Mouse (Mus musculus) hindbrain, embryonic 13.5 days (tissue): ENCODE results near the gene Ppp1r9b. TPM values are rescaled to one million over a fixed set of nuclear protein-coding genes. Genes with fewer than 3 reads are reported as not detected.

Source experiments
- ATAC-seq: fragments of 200-750 bp; cut with Nextera tagmentation; 2 replicates; pipeline ENCODE4 v1.8.0; 2017; ENCODE audit warnings: moderate TSS enrichment; ENCODE audit not compliant: low FRiP score
- H3K27ac ChIP-seq: fragments of 300-500 bp; sonication (generic); 2 replicates; pipeline ENCODE4 v1.5.1; 2015; ENCODE audit warnings: inconsistent platforms, mild to moderate bottlenecking, moderate library complexity
- H3K27me3 ChIP-seq: fragments of 300-500 bp; sonication (generic); 2 replicates; pipeline ENCODE4 v1.6.1; 2015; ENCODE audit warnings: mild to moderate bottlenecking, inconsistent platforms
- H3K36me3 ChIP-seq: fragments of 300-500 bp; sonication (generic); 2 replicates; pipeline ENCODE4 v1.6.1; 2015; ENCODE audit warnings: mild to moderate bottlenecking, inconsistent platforms
- H3K4me1 ChIP-seq: fragments of 300-500 bp; sonication (generic); replicated peaks from 2 replicates; pipeline ENCODE4 v1.6.1; 2015; ENCODE audit warnings: inconsistent platforms
- H3K4me2 ChIP-seq: fragments of 300-500 bp; sonication (generic); 2 replicates; pipeline ENCODE4 v1.6.1; 2015; ENCODE audit warnings: inconsistent platforms, mild to moderate bottlenecking, moderate library complexity
- H3K4me3 ChIP-seq: fragments of 300-500 bp; sonication (generic); 2 replicates; pipeline ENCODE4 v1.5.1; 2015; ENCODE audit warnings: mild to moderate bottlenecking, inconsistent platforms
- H3K9ac ChIP-seq: fragments of 300-500 bp; sonication (generic); 2 replicates; pipeline ENCODE4 v1.6.1; 2015; ENCODE audit warnings: mild to moderate bottlenecking, inconsistent platforms
- H3K9me3 ChIP-seq: fragments of 300-500 bp; sonication (generic); 2 replicates; pipeline ENCODE4 v1.6.1; 2016; ENCODE audit warnings: inconsistent platforms
- WGBS: fragments of 180-500 bp; shearing (Covaris S2); methylation state at CpG from one replicate; pipeline ENCODE4 v1.1.7; 2015; 5-methylcytosine and 5-hydroxymethylcytosine counted together
- polyA plus RNA-seq: library from polyadenylated mRNA; unstranded; fragments of >200 nt; fragmentation: Nextera tagmentation; extraction: Ambion mirVana; gene quantifications from 2 replicates; pipeline ENCODE4 v1.2.1, GENCODE M21; 2015

Gene Ppp1r9b
- polyA plus RNA-seq, 1 experiment from 2014 or later = 17.3 TPM

DNA sequence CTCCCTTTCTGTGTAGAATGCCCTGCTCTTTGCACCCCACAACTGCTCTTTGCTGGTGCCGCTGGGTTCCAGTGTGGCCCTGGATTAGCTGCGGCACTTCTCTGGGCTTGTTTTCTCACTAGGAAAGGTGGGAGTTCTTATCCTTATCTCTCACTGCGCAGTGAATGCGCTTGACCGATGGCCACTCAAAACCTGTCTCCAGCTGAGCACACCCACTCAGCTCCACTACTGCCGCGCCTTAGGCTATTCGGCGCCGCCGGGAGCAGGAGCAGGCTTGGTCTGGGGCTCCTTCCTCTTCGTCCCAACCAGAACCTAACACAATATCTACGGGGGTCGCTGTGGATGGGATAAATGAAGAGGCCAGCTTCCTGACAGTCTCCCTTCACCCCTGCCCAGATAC lies 42.8 kb downstream of the Ppp1r9b start:
- Histone ChIP-seq H3K9ac (no peak overlapping the region), H3K9me3 (no peaks in the 10 kb centered on the region), H3K36me3 (peaks cover 7% of the 10 kb centered on the region), H3K27me3 (no peaks in the 10 kb centered on the region), H3K4me2 (no peak overlapping the region), H3K4me1 (0 out of 2 replicates have a peak, but pooled peaks cover 5% of the 10 kb centered on the region), H3K4me3 (no peak overlapping the region), H3K27ac (no peak overlapping the region)
- WGBS = 76% methylated on average over 14 of the region's 14 CpGs
- ATAC-seq = no peak

DNA sequence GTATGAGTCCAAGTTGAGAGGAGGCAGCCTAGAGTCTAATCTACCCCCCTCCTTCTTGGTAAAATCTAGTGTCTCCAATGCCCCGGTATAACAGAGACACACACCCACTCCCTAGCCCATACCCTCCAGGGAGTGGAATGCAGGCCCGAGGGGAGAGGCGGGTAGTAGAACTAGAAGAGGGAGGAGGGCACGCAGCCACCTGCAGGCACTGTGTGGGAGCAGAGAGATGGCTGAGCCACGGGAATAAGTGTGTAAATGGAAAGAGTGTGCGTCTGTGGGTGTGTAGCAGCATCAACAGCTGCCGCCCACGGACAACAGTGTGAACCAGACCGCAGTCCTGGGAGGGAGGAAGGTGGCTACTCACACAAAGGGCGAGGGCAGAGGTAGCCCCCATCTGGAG lies 44.1 kb downstream of the Ppp1r9b start:
- ATAC-seq = no peak
- Histone ChIP-seq H3K4me1 (peaks cover 5% of the 10 kb centered on the region), H3K27ac (no peak overlapping the region), H3K9ac (0 out of 2 replicates have a peak overlapping the region, but pooled peaks have one; percentile 3), H3K36me3 (peaks cover 8% of the 10 kb centered on the region), H3K4me3 (no peak overlapping the region), H3K9me3 (no peaks in the 10 kb centered on the region), H3K4me2 (no peak overlapping the region), H3K27me3 (no peaks in the 10 kb centered on the region)
- WGBS = 66% methylated on average over 10 of the region's 10 CpGs

DNA sequence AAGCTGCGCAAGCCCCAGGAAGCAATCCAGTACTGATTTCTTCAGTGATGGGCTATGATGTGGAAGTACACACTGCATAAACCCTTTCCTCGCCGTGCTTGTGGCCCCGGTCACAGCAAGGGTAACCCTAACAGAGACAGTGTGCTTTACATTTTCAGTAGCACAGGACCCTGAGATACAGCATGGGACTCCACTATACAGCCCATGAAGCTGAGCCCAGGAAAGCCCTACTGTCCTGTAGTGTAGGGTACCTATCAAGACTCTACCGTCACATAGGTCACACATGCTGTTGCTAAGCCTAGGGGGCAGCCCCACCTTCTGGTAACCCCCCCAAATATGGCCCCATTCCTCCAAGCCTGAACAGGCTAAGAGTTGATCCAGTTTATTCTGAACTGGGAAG lies 45.7 kb downstream of the Ppp1r9b start:
- no peaks in the 10 kb centered on the region for H3K9me3 ChIP-seq
- WGBS = 97% methylated on average over 5 of the region's 5 CpGs
- no peak overlapping the region for H3K4me2 ChIP-seq
- peaks cover 15% of the 10 kb centered on the region for H3K4me1 ChIP-seq
- H3K27me3 ChIP-seq = 0 out of 2 replicates have a peak, but pooled peaks cover 5% of the 10 kb centered on the region
- H3K4me3 ChIP-seq = no peak overlapping the region
- no peak for ATAC-seq
- H3K36me3 ChIP-seq = peaks cover 8% of the 10 kb centered on the region
- H3K9ac ChIP-seq = no peak overlapping the region
- no peak overlapping the region for H3K27ac ChIP-seq

GRCm38 (mm10) chr11:95037306-95037705 lies 46.5 kb downstream of the Ppp1r9b start:
- 52% methylated on average over 6 of the region's 6 CpGs for WGBS
- no peak for ATAC-seq
- Histone ChIP-seq H3K27ac (no peak overlapping the region), H3K4me3 (no peak overlapping the region), H3K9me3 (no peaks in the 10 kb centered on the region), H3K4me2 (no peak overlapping the region), H3K9ac (no peak overlapping the region), H3K36me3 (peaks cover 5% of the 10 kb centered on the region), H3K27me3 (0 out of 2 replicates have a peak, but pooled peaks cover 5% of the 10 kb centered on the region), H3K4me1 (peaks cover 23% of the 10 kb centered on the region)

DNA sequence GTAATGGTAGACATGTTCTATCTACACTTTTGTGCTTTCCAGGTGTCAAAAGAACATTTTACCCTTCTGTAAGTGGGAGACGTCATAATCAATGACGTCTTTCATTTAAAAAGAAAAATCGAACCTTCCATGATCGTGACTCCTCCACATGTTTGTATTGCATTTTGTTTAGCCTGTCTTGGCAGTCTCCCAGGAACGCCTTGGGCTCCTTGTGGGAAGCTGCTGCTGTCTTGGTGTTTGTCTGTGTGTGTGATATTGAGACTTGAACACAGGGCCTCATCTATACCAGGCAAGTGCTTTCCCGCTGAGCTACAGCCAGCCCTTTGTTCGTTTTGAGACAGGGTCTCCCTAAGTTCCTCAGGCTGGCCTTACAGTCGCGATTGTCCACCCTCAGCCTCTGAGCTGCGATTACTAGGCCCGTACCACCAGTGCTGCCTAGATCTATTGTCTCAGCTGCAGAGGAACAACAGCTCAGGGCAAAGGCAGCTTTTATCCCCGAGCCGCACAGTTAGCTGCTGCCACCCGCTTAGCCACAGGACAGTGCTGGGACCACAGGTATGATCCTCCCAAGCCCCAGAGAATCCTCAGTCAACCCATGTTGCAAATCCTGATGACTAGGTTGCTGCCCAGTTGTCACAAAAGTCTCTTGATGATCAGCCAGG lies 47.5 kb downstream of the Ppp1r9b start:
- no peak overlapping the region for H3K4me3 ChIP-seq
- peaks cover 24% of the 10 kb centered on the region for H3K4me1 ChIP-seq
- H3K9me3 ChIP-seq = no peaks in the 10 kb centered on the region
- H3K36me3 ChIP-seq = peaks cover 5% of the 10 kb centered on the region
- WGBS = 68% methylated on average over 14 of the region's 14 CpGs
- no peak overlapping the region for H3K27ac ChIP-seq
- no peak overlapping the region for H3K4me2 ChIP-seq
- no peak for ATAC-seq
- H3K9ac ChIP-seq = no peak overlapping the region
- 0 out of 2 replicates have a peak, but pooled peaks cover 5% of the 10 kb centered on the region for H3K27me3 ChIP-seq

GRCm38 (mm10) chr11:95038818-95039655 lies 48.2 kb downstream of the Ppp1r9b start:
- no peak for ATAC-seq
- Histone ChIP-seq H3K9ac (peak overlapping the region; percentile 82; the same call in 1 of the 2 replicates), H3K4me2 (no peak overlapping the region), H3K36me3 (peaks cover 5% of the 10 kb centered on the region), H3K4me1 (peaks cover 24% of the 10 kb centered on the region), H3K9me3 (no peaks in the 10 kb centered on the region), H3K27ac (no peak overlapping the region), H3K4me3 (no peak overlapping the region), H3K27me3 (0 out of 2 replicates have a peak, but pooled peaks cover 5% of the 10 kb centered on the region)
- 84% methylated on average over 13 of the region's 13 CpGs for WGBS

DNA sequence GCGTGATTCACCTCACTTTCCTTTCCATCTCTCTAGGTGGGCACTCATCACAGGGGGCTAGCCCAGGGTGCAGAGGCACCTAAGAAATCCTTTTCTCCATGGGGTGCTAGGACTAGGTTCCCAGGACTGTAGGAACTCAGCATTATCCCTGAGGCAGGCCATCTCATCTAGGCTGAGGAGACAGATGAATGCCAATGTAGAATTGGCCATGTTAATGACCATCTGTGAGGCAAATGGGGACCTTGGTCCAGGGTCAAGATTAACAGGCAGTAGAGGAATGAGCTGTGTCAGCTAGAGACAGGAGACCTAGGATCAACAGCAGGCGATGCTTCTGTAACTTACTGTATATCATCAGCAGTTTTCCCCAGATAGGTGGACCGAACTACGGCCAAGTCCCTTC lies 48.9 kb downstream of the Ppp1r9b start:
- peak overlapping the region; percentile 82; the same call in 1 of the 2 replicates for H3K9ac ChIP-seq
- 81% methylated on average over 4 of the region's 4 CpGs for WGBS
- H3K36me3 ChIP-seq = peaks cover 7% of the 10 kb centered on the region
- H3K9me3 ChIP-seq = no peaks in the 10 kb centered on the region
- H3K4me3 ChIP-seq = peak overlapping the region; percentile 78
- H3K27me3 ChIP-seq = peaks cover 8% of the 10 kb centered on the region; the same call in 1 of the 2 replicates
- no peak overlapping the region for H3K27ac ChIP-seq
- H3K4me1 ChIP-seq = peaks cover 26% of the 10 kb centered on the region
- H3K4me2 ChIP-seq = peak overlapping the region; percentile 83
- no peak for ATAC-seq

DNA sequence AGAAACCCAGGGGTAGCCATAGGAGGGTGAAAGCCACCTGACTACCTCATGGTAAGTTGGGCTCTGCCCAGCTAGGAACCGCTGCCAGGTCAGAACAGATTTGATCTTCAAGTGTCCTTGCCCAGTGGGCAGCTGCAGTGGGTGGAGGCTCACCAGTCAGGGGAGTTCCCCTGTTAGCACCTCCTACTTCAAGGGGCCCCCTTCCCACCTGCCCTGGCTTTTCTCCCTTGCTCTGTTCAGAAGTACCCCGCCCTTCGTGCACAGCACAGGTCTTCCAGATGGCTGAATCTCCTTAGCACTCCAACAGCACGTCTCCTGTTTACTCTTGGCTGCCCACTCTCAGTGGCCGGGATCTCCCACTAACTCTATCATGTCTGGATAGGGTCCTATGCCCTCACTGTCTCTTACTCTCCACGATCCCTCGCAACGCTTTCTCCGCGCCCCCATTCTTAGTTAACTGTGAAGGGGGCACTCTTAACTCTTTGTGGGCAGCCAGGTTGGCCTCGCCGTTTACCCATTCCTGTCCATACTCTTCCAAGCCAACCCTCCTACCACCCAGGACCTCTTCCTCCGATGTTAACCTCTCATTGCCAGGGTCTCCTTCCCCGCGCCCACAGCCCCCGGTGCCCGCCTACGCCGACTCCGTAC lies 49.8 kb downstream of the Ppp1r9b start:
- peak overlapping the region; percentile 82 for H3K9ac ChIP-seq
- H3K4me3 ChIP-seq = peak overlapping the region; percentile 78
- peaks cover 15% of the 10 kb centered on the region; the same call in 1 of the 2 replicates for H3K27me3 ChIP-seq
- peaks cover 14% of the 10 kb centered on the region for H3K36me3 ChIP-seq
- WGBS = 1% methylated on average over 20 of the region's 20 CpGs
- H3K4me2 ChIP-seq = peak overlapping the region; percentile 83
- H3K27ac ChIP-seq = peak overlapping the region; percentile 75
- no peaks in the 10 kb centered on the region for H3K9me3 ChIP-seq
- peak; percentile 30 for ATAC-seq
- H3K4me1 ChIP-seq = peaks cover 26% of the 10 kb centered on the region

GRCm38 (mm10) chr11:95041139-95041609 lies 50.3 kb downstream of the Ppp1r9b start, which contains the start of gene Pdk2:
Pdk2 (minus strand) TSS chr11:95041354.
- Histone ChIP-seq H3K4me3 (peak within 1 kb of the TSS; percentile 78), H3K4me1 (peaks cover 26% of the 10 kb centered on the region), H3K9ac (peak within 1 kb of the TSS; percentile 82), H3K27ac (peak within 1 kb of the TSS; percentile 75), H3K4me2 (peak within 1 kb of the TSS; percentile 83), H3K27me3 (peaks cover 15% of the 10 kb centered on the region; the same call in 1 of the 2 replicates), H3K36me3 (peaks cover 16% of the 10 kb centered on the region), H3K9me3 (no peaks in the 10 kb centered on the region)
- peak; percentile 97 for ATAC-seq
- under 1% methylated on average over 41 of the region's 41 CpGs for WGBS

DNA sequence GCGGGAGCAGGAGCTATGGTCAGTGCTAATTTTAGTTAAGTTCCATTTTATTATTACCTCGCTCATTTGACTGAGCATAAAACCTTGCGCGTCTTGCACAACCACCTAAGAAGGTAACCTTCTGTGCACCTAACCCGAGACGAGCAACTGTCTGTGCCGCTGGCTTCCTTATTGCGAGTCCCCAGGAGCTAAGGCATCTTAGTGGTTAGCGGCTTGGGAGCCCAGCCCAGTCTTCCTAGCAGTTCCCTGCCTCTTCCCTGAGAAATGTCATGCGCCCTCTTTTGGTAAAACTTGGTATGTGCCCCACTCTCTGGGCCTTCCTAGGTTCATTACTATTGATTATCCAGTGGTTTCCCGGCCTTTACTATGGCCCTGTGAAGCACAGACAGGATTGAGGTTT lies 51.3 kb downstream of the Ppp1r9b start:
- peak overlapping the region; percentile 78 for H3K4me3 ChIP-seq
- WGBS = under 1% methylated on average over 11 of the region's 11 CpGs
- H3K27ac ChIP-seq = 0 out of 2 replicates have a peak overlapping the region, but pooled peaks have one; percentile 52
- peaks cover 20% of the 10 kb centered on the region for H3K36me3 ChIP-seq
- peak overlapping the region; percentile 83 for H3K4me2 ChIP-seq
- peaks cover 15% of the 10 kb centered on the region; the same call in 1 of the 2 replicates for H3K27me3 ChIP-seq
- H3K4me1 ChIP-seq = peaks cover 26% of the 10 kb centered on the region
- ATAC-seq = no peak
- H3K9ac ChIP-seq = peak overlapping the region; percentile 61
- H3K9me3 ChIP-seq = no peaks in the 10 kb centered on the region

DNA sequence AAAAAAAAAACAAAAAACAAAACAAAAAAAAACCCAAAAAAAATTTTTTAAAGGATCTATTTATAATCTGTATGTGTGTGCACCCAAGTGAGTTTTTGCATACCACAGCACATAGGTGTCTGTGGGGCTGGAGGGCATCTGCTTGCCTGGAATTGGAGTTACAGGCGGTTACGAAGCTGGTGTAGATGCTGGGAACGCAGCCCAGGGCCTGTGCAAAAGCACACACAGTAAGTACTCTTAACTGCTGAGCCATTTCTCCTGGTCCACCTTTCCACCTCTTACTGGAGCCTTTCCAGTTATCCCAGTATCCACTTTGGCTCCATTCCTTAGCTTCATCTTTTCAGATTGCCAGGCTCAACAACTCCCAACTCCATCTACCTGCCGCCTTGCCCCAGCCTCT lies 52.2 kb downstream of the Ppp1r9b start:
- ATAC-seq = no peak
- H3K4me1 ChIP-seq = peaks cover 26% of the 10 kb centered on the region
- 90% methylated on average over 4 of the region's 4 CpGs for WGBS
- H3K27ac ChIP-seq = no peak overlapping the region
- H3K4me3 ChIP-seq = no peak overlapping the region
- H3K36me3 ChIP-seq = peaks cover 20% of the 10 kb centered on the region
- H3K27me3 ChIP-seq = peaks cover 15% of the 10 kb centered on the region; the same call in 1 of the 2 replicates
- no peak overlapping the region for H3K9ac ChIP-seq
- H3K4me2 ChIP-seq = no peak overlapping the region
- H3K9me3 ChIP-seq = no peaks in the 10 kb centered on the region

GRCm38 (mm10) chr11:95043608-95044007 lies 52.8 kb downstream of the Ppp1r9b start:
- no peaks in the 10 kb centered on the region for H3K9me3 ChIP-seq
- H3K9ac ChIP-seq = no peak overlapping the region
- peaks cover 24% of the 10 kb centered on the region for H3K4me1 ChIP-seq
- no peak overlapping the region for H3K4me2 ChIP-seq
- 55% methylated on average over 7 of the region's 7 CpGs for WGBS
- H3K27ac ChIP-seq = no peak overlapping the region
- peaks cover 16% of the 10 kb centered on the region for H3K36me3 ChIP-seq
- H3K27me3 ChIP-seq = peaks cover 15% of the 10 kb centered on the region; the same call in 1 of the 2 replicates
- no peak for ATAC-seq
- H3K4me3 ChIP-seq = no peak overlapping the region
